Mouse (Mus musculus): ENCODE measurements around the gene Gm20388.
A peak's percentile ranks its signal among the peaks of the same experiment; 100 is the strongest.

Gm20388 gene

GRCm38 (mm10) chr8:121162906-121163695 lies 1252.5 kb downstream of the Gm20388 start:
- no peak for DNase-seq

GRCm38 (mm10) chr8:121164017-121164469 lies 1253.4 kb downstream of the Gm20388 start:
- DNase-seq: no peak

GRCm38 (mm10) chr8:121168033-121168432 lies 1257.4 kb downstream of the Gm20388 start:
- DNase-seq: no peak

- DNase-seq: no peak
Measured at GRCm38 (mm10) chr8:121170116-121170515, 1259.5 kb downstream of the Gm20388 start.

GRCm38 (mm10) chr8:121170626-121171552 lies 1260.2 kb downstream of the Gm20388 start:
- DNase-seq: no peak

DNA sequence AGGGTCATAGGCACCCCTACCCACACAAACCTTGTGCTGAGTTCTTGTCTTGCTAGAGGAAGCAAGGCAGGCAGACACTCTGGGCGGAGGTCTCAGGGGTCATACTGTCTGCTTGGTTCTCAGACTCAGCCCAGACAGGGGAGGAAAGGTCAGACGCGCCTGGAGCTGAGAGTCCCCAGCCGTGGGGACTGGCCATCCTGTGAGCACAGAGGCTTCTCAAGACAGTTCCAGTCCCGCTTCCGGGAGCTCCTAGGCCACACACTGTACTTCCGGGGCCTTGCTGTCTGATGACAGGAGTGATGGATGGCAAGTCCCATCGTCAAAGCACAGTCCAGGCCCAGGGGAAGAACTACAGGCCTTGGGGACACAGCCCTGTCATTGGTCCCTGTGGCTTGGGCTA lies 1261.9 kb downstream of the Gm20388 start:
- DNase-seq: no peak

DNA sequence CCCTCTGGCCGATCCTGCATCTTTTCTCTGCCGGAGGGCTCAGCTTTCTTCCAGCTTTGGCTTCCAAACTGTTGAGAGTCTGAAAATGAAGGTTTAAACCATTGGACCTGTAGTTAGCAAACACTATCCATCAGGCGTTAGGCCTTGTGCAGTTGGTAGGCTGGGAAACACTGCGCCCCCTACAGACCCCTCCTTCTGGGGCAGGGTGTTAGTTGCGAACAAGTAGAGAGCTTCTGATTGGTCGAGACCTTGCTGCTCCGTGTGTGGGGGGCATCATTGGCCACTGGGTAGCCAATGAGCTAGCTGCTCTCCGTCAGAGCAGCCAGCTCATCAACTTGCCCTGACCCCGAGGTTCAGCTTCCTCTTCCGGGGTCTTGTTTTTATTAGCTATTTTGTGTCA lies 1263.5 kb downstream of the Gm20388 start:
- no peak for DNase-seq

DNA sequence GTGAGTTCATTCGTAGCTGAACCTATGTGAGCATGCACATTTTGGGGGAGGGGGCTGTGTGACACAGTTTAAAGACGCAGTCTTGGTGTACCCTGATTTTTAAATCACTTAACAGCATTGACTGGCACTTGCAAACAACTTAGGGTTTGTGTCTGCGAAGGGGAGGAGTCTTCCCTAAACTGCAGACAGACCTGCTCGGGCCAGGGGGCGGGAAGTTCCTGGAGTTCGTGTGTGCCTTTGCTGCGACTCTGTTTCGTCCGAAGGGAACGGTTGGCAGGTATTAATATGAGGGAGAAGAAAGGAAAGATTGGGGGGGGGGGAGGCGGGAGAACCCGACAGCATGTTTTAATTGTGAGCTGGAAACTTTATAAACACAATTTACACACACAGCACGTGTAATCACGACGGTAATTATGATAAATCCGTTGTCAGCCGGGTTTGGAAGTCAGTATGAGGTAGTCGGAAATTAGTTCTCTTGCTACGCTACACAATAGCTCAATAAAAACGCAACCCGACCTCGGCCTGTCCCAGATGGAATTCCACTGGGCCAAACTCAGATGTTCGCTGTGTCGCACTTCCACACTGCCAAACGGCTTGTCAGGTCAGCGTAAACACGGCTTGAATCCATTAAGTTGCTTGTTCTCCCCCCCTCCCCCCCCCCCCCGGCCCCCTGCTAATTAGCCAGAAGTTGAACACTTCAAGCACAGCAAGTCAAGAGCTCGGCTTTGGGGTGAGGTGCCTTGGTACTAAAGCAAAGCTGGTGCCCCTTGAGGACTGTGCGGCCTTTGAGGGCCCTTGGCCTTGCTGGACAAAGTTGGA lies 1264.3 kb downstream of the Gm20388 start:
- DNase-seq: no peak

- DNase-seq: no peak
Measured at GRCm38 (mm10) chr8:121175540-121176090, 1265.0 kb downstream of the Gm20388 start.

DNA sequence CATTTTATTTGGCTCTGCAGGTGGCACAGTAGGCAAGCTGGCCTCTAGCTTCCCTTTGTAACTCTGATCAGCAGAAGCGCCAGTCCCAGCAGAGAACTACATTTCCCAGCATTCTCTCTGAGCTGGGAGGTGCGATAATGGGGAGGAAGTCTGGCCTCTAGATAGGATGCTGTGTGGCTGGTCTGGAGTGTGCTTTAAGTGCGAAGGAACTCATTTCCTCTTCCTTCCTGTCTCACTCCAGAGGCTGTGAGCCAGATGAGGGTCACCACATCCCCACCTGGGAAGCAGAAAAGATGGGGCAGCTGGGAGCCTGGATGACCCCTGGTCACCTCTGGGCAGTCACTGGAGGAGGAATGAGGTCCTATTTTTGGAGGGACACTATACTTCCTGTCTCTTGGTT lies 1265.7 kb downstream of the Gm20388 start:
- no peak for DNase-seq

DNA sequence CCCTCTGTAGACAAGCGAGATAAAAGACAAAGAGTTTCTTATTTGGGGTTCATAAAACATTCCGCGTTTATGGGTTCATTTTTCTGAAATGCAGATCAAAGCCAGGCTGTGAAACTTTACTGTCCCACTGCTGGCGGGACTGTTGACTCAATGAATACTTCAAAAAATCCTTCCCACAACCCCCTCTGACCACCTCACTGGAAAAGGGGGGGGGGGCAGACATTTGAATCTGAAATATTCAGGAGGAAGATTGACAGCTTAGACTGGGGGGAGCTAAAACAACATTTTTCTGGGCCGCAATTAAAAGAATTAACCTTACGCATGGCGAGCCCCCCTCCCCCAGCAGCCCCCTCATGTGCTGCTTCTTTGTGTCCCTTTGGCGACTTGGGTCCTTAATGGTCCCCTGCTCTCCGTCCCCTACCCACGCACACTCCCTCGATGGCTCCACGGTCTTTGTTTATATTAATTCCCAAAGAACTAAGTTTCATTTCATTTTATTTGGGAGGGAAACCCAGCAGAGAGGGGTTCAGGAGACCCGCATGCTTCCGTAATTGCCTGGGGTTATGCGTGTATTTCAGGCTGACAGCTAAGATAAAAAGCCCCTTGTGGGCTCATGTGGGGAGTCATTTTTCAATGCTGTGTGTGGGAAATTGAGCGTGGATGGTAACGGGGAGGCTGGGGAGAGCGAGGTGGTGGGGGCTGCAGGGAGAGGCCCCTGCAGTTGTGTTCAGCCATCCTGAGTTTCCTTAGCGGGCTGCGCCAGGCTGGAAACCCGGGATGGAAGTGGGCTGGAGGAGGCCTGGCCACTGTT lies 1270.0 kb downstream of the Gm20388 start:
- no peak for DNase-seq

GRCm38 (mm10) chr8:121181285-121181884 lies 1270.7 kb downstream of the Gm20388 start:
- no peak for DNase-seq

DNA sequence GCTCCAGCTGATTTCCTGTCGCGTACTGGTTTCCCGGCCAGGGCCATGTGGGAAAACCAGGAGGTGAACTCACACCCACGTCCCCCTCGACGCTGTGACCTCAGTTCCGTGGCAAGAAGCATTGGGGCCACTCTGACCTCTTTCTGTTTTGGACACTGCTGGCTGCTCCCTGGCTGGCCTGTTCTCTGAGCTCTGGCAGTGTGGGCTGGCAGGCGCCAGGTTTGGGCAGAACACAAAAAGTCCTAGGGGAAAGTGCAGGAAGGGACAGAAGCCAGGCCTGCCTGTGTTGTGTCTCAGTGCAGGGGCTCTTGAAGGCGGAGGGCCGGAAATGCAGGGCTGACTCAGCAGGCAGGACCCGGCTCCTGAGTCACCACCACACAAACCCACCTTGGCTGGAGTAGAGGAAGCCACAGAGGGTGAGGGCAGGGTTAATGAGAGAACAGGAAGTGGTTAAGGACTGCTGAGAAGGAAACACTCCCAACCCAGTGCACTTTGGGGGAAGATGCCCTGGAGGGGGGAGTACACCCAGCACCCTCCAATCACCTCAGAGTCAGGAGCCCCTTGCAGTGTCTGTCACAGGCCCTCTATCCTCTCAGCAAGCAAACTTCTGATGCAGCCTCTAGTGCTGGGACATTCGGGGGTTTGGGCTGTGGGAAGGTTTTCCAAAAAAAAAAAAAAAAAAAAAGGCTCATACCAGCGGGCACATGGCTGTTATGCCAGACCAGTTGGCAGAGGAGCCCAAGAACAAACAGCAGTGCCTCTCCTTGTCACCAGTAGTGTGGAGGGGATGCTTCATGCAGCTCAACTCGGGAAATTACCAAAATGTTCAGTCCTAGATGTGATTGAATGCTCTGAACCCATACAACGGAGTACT lies 1277.1 kb downstream of the Gm20388 start:
- peak; percentile 6 to 13 for DNase-seq

- DNase-seq: no peak
Measured at GRCm38 (mm10) chr8:121188994-121189393, 1278.4 kb downstream of the Gm20388 start.

- no peak for DNase-seq
Measured at GRCm38 (mm10) chr8:121192451-121192850, 1281.8 kb downstream of the Gm20388 start.

GRCm38 (mm10) chr8:121195970-121196369 lies 1285.3 kb downstream of the Gm20388 start:
- no peak for DNase-seq

DNA sequence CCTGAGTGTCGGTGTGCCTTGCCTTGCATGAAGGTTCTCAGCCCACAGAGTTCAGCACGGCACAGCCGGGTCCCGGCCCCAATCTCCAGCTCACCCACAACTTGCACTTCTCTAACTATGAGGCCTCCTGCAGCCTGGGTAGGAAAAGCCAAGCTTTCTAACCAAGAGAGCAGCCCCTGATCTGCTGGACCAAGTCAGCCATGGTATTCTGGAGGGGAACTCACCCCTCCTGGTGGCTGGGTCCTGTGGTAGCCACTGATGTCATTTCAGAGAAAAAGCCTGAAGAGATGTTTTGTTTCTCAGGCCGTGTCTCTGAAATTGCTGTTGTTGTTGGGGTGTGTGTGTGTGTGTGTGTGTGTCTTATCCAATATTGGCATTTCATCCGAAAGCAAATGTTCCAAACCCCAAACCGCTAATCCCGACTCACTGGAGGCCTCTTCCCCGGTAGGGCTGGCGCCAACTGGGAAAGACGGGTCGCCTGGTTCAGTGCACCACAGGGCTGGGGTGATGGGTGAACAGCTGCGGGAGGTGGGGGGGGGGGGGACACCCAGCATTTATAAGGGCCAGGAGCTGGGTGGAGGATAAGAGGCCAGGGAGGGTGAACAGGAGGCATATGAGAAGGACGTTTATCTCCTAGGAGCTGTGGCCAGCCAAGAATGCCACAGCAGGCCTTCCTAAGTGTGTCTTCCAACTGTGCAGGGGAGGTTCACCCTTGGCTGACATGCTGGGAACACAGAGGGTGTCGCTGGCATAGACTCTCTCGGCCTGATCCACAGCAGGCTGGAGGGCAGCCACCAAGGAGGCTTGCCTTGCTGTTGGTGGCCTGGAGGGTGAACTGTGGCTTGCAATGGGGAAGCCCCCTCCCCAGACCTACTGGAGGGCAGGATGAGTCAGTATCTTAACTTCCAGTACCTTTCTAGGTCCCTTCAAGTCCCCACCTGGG lies 1286.4 kb downstream of the Gm20388 start:
- no peak for DNase-seq

DNA sequence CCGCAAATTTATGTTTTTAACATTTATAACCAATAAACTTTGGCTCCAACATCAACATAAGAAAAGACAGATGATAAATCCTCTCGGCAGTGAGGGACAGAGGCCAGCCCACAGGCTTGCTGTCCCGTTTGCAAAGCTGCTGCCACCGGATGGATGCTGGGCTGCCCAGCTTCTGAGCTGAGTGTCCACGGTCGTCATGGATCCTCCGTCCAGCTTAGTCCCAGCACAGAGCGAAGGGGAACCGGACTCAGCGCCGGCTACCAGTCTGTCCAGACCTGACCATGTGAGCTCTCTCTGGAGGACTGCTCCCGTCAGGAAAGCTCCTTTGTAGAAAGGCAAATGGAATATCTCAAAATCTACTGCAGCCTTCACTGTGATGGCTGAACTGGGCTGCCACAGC lies 1289.4 kb downstream of the Gm20388 start:
- DNase-seq: no peak

DNA sequence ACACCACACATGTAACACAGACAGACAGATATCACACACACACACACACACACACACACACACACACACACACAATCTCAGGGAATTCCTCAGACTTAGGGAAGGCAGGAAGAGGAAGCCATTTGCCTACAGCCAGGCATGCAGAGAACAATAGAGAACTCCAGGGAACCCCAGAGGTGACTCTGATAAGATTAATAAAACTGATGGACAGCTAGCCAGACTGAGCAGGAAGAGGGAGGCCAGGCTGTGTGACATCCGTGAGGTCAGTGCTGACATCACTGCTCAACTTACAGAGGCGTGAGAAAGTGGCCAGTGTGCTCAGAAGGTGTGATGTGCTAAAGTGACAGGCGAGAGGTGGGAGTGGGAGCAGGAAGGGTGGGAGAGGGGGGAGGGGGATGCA lies 1290.3 kb downstream of the Gm20388 start:
- no peak for DNase-seq
